Mouse (Mus musculus) layer of hippocampus, adult 2 months (tissue): ENCODE measurements at regions not wholly inside any gene's neighbourhood (a gene's known extent, or its start where the extent isn't known, plus 50 kb on each side); places are given as distances from the start of the nearest gene placed in this dataset.

Experiments used
- DNase-seq, 2 experiments: peaks; one replicate each; pipeline ENCODE4 v3.0.0; 2022; ENCODE audit warnings: low spot score in 2 of 2
- H3K27ac ChIP-seq: fragments of 200-600 bp; 2 replicates; pipeline ENCODE4 v1.8.1; 2022
- H3K4me3 ChIP-seq: fragments of 200-600 bp; 2 replicates; pipeline ENCODE4 v1.8.1; 2022; ENCODE audit warnings: mild to moderate bottlenecking
- CTCF ChIP-seq: fragments of 200-600 bp; conservative IDR thresholded peaks from 2 replicates; pipeline ENCODE4 v1.8.1; 2022; ENCODE audit warnings: antibody characterized with exemption, mild to moderate bottlenecking, moderate library complexity

DNA sequence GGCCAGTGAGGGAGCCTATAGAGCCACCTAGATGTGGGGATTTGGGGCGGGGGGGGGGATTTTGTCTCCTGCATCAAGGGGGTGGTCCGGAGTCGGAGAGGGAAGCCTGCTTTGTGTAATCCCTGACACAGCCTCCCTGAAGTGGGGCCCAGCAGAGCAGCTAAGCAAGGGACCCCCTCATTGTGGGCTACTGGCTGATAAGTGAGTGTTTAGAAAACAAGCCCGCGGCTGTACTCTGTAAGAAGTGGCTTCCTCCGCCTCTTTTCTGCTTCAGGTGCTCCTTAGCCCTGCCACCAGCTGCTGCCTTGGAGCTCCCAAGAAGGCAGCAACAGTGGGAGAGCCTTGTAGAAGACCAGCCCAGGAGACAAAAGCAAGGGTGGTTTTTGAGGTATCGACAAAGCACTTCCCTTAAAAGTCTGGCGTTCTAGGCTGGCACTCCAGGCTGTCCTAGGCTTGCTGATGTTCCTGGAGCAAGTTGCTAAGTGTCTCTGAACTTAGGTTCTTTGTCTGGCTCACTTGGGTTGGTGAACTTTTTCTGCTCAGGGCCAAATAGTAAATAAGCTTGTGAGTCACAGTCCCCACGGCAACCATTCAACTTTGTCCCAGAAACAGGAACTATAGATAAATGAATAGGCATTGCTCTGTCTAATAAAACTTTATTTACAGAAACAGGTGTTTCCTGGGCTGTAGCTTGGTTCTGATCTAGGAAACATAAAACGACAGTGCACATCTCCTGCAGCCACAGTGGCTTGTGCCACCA lies 94.3 kb upstream of the Med13l start:
- no peak overlapping the region for H3K27ac ChIP-seq
- no peak for DNase-seq
- no peak overlapping the region for H3K4me3 ChIP-seq
- no peak for TF ChIP-seq CTCF

DNA sequence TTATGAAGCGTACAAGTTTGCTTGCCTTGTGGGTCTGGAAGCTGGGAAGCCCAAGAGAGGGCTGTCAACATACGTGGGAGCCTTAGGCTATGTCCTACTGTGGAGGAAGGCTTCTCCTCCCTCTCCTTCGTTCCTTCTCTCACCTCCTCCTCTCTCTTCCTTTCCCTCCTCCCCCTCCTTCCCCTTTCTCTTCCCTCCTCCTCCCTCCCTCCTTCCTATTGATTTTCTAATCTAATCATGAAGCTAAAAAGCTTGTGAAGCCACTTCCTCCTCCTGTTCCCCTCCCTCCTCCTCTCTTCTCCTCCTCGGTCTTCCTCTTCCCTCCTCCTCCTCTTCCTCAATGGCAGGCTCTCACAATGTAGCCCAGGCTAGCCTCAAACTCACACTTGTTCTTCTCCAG lies 91.7 kb upstream of the Med13l start:
- no peak for TF ChIP-seq CTCF
- no peak for DNase-seq
- Histone ChIP-seq H3K27ac (no peak overlapping the region), H3K4me3 (no peak overlapping the region)

- no peak for DNase-seq
- no peak for TF ChIP-seq CTCF
- Histone ChIP-seq H3K4me3 (no peak overlapping the region), H3K27ac (no peak overlapping the region)
Measured at GRCm38 (mm10) chr5:118471569-118471968, 88.9 kb upstream of the Med13l start.

GRCm38 (mm10) chr5:118472291-118472690 lies 88.2 kb upstream of the Med13l start:
- H3K27ac ChIP-seq, result no peak overlapping the region
- no peak for DNase-seq
- H3K4me3 ChIP-seq, result no peak overlapping the region
- no peak for TF ChIP-seq CTCF

DNA sequence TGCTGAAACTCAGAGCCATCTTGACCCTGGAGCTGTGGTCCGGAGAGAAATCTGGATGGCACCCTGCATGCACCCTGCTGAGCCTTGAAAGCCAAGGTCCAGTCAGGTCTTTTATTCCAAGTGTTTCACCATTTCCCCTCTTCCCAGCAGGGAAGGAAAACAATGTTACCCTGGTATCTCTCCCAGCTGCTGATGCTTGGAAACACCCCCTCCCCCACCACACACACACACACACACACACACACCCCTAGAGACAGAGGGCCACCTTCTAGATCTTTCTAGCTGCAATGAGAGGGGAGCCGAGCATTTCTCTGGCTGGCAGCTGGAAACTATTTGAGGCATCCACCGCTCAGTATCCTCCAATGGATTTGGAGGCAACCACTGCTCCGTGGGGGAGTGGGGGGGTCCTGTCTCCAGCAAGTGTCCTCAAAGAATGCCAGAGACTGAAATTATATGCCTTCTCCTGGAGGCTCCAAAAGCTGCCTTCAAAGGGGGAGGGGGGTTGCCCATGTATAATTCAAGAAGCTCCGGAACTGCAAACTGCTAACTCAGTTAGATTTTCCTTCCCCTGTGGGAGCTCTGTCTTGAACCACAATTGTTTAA lies 87.2 kb upstream of the Med13l start:
- DNase-seq, result no peak
- Histone ChIP-seq H3K27ac (no peak overlapping the region), H3K4me3 (no peak overlapping the region)
- no peak for TF ChIP-seq CTCF

GRCm38 (mm10) chr5:118476597-118476996 lies 83.9 kb upstream of the Med13l start:
- no peak for DNase-seq
- no peak for TF ChIP-seq CTCF
- Histone ChIP-seq H3K27ac (no peak overlapping the region), H3K4me3 (no peak overlapping the region)

DNA sequence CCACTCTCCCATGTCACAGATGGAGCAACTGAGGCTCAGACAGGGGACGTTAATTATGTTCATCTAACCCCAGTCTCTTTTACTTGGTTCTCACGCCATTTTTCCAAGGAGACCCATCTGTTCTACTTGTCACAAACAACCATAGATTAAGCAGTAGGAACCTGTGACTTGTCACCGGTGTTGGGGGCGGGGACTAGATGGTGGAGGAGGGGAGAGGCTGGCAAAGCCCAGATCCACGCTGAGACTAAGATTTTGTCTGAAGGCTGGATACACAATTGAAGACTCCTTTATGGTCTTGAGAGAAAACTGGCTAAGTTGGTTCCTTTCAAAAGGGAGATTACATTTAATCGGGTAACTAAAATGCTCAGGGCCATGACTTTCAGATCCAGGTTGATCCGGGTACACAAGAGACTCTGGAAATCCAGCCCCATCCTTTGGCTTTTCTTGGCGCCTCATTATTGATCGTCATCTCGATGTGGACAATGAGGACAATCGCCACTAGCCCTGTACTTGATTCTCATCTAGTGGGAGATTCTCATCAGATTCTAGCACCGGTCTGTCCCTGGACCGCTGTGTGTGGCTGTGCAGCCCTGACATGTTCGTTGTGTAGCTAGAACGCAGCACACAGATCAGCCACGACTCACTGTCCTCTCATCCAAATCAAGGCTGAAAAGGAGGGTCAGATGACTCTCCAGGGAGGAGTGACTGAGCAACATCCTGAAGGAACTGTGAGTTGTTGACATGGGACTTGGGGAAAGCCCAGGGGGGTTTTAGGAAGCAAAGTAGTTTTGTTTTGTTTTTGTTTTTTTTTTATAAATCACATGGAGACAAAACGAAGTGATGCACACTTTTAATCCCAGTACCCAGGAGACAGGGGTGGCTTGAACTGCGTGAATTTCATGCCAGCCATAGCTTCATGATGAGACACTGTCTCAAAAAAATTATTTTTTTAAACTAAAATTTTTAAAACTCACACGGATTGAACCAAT lies 83.1 kb upstream of the Med13l start:
- no peak overlapping the region for H3K27ac ChIP-seq
- TF ChIP-seq CTCF, result no peak
- no peak overlapping the region for H3K4me3 ChIP-seq
- no peak for DNase-seq

DNA sequence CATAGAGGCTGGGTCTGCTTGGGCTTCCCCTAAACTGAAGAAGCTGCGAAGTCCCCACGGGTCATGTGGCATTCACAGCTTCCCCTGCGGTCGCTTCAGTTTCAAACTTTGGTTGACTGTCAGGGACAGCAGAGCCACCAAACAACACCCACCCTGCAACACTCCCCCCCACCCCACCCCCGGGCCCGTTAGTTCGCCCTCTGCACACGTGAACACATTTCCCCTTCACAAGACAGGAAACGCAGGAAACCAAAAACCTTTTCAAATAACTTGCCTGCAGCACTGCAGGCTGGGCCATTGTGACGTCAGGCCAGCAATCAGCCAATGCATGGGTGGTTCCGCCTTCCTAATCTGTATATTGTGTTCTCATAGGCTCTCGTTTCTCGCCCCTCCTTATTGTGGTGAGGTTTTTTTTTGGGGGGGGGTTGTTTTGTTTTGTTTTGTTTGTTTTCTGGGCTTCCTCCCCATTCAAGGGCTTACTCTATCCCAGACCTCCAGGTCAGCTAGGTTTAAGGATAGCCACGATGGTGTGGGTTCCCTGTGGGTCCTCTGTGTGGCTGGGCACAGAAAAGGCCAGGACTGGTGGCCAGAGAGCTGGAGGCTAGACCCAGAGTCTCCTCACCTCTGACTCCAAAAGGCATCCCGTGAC lies 82.2 kb upstream of the Med13l start:
- TF ChIP-seq CTCF, result no peak
- peak; percentile 43 to 55 for DNase-seq
- no peak overlapping the region for H3K27ac ChIP-seq
- H3K4me3 ChIP-seq, result no peak overlapping the region; the same call in 1 of the 2 replicates

- Histone ChIP-seq H3K4me3 (no peak overlapping the region), H3K27ac (no peak overlapping the region)
- DNase-seq, result no peak
- TF ChIP-seq CTCF, result no peak
Measured at GRCm38 (mm10) chr5:118480000-118480399, 80.5 kb upstream of the Med13l start.

DNA sequence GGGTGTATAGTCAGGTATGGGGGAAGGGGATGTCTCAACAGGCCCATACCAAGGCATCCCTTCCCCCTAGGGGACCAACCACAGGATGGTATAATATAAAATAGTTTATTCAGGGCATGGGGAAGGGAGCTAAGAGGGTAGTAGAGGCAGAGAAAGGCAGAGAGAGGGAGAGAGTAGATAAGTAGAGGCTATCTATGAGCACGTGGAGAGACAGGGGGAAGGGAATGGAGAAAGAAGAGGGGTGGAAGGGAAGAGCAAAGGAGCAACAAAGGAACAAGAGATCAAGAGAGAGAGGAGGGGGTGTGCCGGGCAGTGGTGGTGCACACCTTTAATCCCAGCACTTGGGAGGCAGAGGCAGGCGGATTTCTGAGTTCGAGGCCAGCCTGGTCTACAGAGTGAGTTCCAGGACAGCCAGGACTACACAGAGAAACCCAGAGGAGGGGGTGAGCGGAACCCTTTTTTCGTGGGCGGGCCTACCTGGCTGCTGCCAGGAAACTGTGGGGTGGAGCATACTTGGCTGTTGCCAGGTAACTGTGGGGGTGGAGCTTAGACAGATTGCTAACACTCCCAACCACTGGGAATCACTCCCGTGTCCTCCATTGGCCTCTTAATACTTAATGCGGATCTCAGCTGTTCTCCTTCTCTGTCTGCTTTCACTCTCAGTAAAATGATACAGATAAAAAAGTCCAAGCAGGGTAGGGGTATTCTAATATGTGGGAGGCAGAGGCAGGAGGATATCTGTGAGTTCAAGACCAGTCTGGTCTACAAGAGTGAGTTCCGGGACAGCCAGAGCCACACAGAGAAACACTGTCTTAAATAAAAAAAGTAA lies 79.3 kb upstream of the Med13l start:
- H3K27ac ChIP-seq, result no peak overlapping the region
- no peak for TF ChIP-seq CTCF
- DNase-seq, result no peak
- H3K4me3 ChIP-seq, result no peak overlapping the region

DNA sequence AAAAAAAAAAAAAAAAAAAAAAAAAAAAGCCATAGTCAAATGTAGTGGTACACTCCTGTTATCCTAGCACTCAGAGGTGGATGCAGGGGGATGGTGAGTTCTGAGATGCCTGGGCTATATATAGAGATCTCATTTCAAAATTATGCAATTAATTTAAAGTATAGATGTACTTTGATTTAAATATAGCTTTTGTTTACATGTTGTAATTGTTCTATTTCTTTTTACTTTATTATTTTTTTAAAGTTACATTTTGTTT lies 78.8 kb upstream of the Med13l start:
- no peak overlapping the region for H3K4me3 ChIP-seq
- no peak overlapping the region for H3K27ac ChIP-seq
- no peak for DNase-seq
- TF ChIP-seq CTCF, result no peak

- TF ChIP-seq CTCF, result no peak
- no peak overlapping the region for H3K4me3 ChIP-seq
- no peak for DNase-seq
- H3K27ac ChIP-seq, result no peak overlapping the region
Measured at GRCm38 (mm10) chr5:118482598-118482997, 77.9 kb upstream of the Med13l start.

- DNase-seq, result no peak
- H3K27ac ChIP-seq, result no peak overlapping the region
- TF ChIP-seq CTCF, result no peak
- no peak overlapping the region for H3K4me3 ChIP-seq
Measured at GRCm38 (mm10) chr5:118483001-118483400, 77.5 kb upstream of the Med13l start.
